Mouse (Mus musculus) forebrain, embryonic 12.5 days (tissue): ENCODE results near the gene Dst. TPM values are rescaled to one million over a fixed set of nuclear protein-coding genes. Genes with fewer than 3 reads are reported as not detected.
A peak's percentile ranks its signal among the peaks of the same experiment; 100 is the strongest.

Experiments used
- ATAC-seq: fragments of 200-750 bp; cut with Nextera tagmentation; 2 replicates; pipeline ENCODE4 v1.8.0; 2017; ENCODE audit warnings: moderate TSS enrichment; ENCODE audit not compliant: low FRiP score
- H3K27ac ChIP-seq: fragments of 300-500 bp; sonication (generic); 2 replicates; pipeline ENCODE4 v1.5.1; 2016; ENCODE audit warnings: mild to moderate bottlenecking
- H3K27me3 ChIP-seq: fragments of 300-500 bp; sonication (generic); 2 replicates; pipeline ENCODE4 v1.6.1; 2016; ENCODE audit warnings: mild to moderate bottlenecking
- H3K36me3 ChIP-seq: fragments of 300-500 bp; sonication (generic); replicated peaks from 2 replicates; pipeline ENCODE4 v1.6.1; 2016; ENCODE audit warnings: mild to moderate bottlenecking
- H3K4me1 ChIP-seq: fragments of 300-500 bp; sonication (generic); 2 replicates; pipeline ENCODE4 v1.6.1; 2016
- H3K4me2 ChIP-seq: fragments of 300-500 bp; sonication (generic); 2 replicates; pipeline ENCODE4 v1.6.1; 2016; ENCODE audit warnings: mild to moderate bottlenecking, moderate library complexity
- H3K4me3 ChIP-seq: fragments of 300-500 bp; sonication (generic); replicated peaks from 2 replicates; pipeline ENCODE4 v1.5.1; 2016; ENCODE audit warnings: mild to moderate bottlenecking
- H3K9ac ChIP-seq: fragments of 300-500 bp; sonication (generic); 2 replicates; pipeline ENCODE4 v1.6.1; 2016; ENCODE audit warnings: mild to moderate bottlenecking
- H3K9me3 ChIP-seq: fragments of 300-500 bp; sonication (generic); 2 replicates; pipeline ENCODE4 v1.6.1; 2016
- WGBS: fragments of 180-500 bp; shearing (Covaris S2); methylation state at CpG from one replicate; pipeline ENCODE4 v1.1.7; 2016; 5-methylcytosine and 5-hydroxymethylcytosine counted together
- polyA plus RNA-seq: library from polyadenylated mRNA; unstranded; fragments of >200 nt; fragmentation: Nextera tagmentation; extraction: Ambion mirVana; gene quantifications from 2 replicates; pipeline ENCODE4 v1.2.1, GENCODE M21; 2016

The Dst gene
- polyA plus RNA-seq, 1 experiment from 2014 or later: 30.8 TPM

GRCm38 (mm10) chr1:33900175-33900574, 7.8 kb upstream of the Dst start:
- Histone ChIP-seq H3K9me3 (no peaks in the 10 kb centered on the region), H3K9ac (no peak overlapping the region), H3K27ac (no peak overlapping the region), H3K4me1 (no peaks in the 10 kb centered on the region), H3K4me3 (no peak overlapping the region), H3K36me3 (no peaks in the 10 kb centered on the region), H3K4me2 (no peak overlapping the region), H3K27me3 (0 out of 2 replicates have a peak, but pooled peaks cover 9% of the 10 kb centered on the region)
- 93% methylated on average over 8 of the region's 8 CpGs for WGBS
- ATAC-seq: no peak

GRCm38 (mm10) chr1:33903587-33903986, 4.4 kb upstream of the Dst start:
- Histone ChIP-seq H3K36me3 (no peaks in the 10 kb centered on the region), H3K4me1 (peaks cover 8% of the 10 kb centered on the region), H3K4me3 (no peak overlapping the region), H3K9ac (no peak overlapping the region), H3K27ac (no peak overlapping the region), H3K27me3 (peaks cover 30% of the 10 kb centered on the region), H3K9me3 (no peaks in the 10 kb centered on the region), H3K4me2 (no peak overlapping the region)
- ATAC-seq: no peak
- 40% methylated on average over 9 of the region's 9 CpGs for WGBS

GRCm38 (mm10) chr1:33906216-33906615, 1.8 kb upstream of the Dst start:
- H3K9me3 ChIP-seq: no peaks in the 10 kb centered on the region
- H3K4me2 ChIP-seq: no peak overlapping the region
- ATAC-seq: no peak
- H3K27me3 ChIP-seq: peaks cover 43% of the 10 kb centered on the region
- no peaks in the 10 kb centered on the region for H3K36me3 ChIP-seq
- H3K4me3 ChIP-seq: no peak overlapping the region
- H3K9ac ChIP-seq: no peak overlapping the region
- 43% methylated on average over 10 of the region's 10 CpGs for WGBS
- peaks cover 14% of the 10 kb centered on the region for H3K4me1 ChIP-seq
- H3K27ac ChIP-seq: no peak overlapping the region

GRCm38 (mm10) chr1:33906927-33907326, 1.1 kb upstream of the Dst start:
- H3K4me3 ChIP-seq: peak overlapping the region; percentile 72
- no peak overlapping the region for H3K27ac ChIP-seq
- peaks cover 14% of the 10 kb centered on the region for H3K4me1 ChIP-seq
- peaks cover 43% of the 10 kb centered on the region for H3K27me3 ChIP-seq
- H3K4me2 ChIP-seq: peak overlapping the region; percentile 88
- peak; percentile 50; the same call in 1 of the 2 replicates for ATAC-seq
- no peaks in the 10 kb centered on the region for H3K9me3 ChIP-seq
- peak overlapping the region; percentile 67 for H3K9ac ChIP-seq
- 1% methylated on average over 20 of the region's 20 CpGs for WGBS
- H3K36me3 ChIP-seq: no peaks in the 10 kb centered on the region

- Histone ChIP-seq H3K4me2 (peak within 1 kb of the TSS; percentile 88), H3K4me1 (peaks cover 14% of the 10 kb centered on the region), H3K4me3 (peak within 1 kb of the TSS; percentile 72), H3K9me3 (no peaks in the 10 kb centered on the region), H3K36me3 (no peaks in the 10 kb centered on the region), H3K9ac (peak within 1 kb of the TSS; percentile 67), H3K27ac (peak within 1 kb of the TSS; percentile 53; the same call in 1 of the 2 replicates), H3K27me3 (peaks cover 43% of the 10 kb centered on the region)
- peak; percentile 90 for ATAC-seq
- WGBS: under 1% methylated on average over 81 of the region's 110 CpGs
These were observed 419 bp upstream of the Dst start, which contains the start of gene Bend6 for GRCm38 (mm10) chr1:33907421-33908190. Bend6 (minus strand) TSS chr1:33907816.

GRCm38 (mm10) chr1:33911589-33911988, 3.6 kb downstream of the Dst start:
- no peak overlapping the region for H3K9ac ChIP-seq
- H3K9me3 ChIP-seq: no peaks in the 10 kb centered on the region
- H3K36me3 ChIP-seq: 0 out of 2 replicates have a peak, but pooled peaks cover 7% of the 10 kb centered on the region
- no peak for ATAC-seq
- 80% methylated on average over 8 of the region's 8 CpGs for WGBS
- no peak overlapping the region for H3K27ac ChIP-seq
- H3K4me2 ChIP-seq: no peak overlapping the region
- H3K4me1 ChIP-seq: peaks cover 14% of the 10 kb centered on the region
- no peak overlapping the region for H3K4me3 ChIP-seq
- peaks cover 25% of the 10 kb centered on the region for H3K27me3 ChIP-seq

- Histone ChIP-seq H3K4me3 (no peak overlapping the region), H3K9me3 (no peaks in the 10 kb centered on the region), H3K36me3 (0 out of 2 replicates have a peak, but pooled peaks cover 7% of the 10 kb centered on the region), H3K4me1 (no peaks in the 10 kb centered on the region), H3K27ac (no peak overlapping the region), H3K27me3 (no peaks in the 10 kb centered on the region), H3K4me2 (no peak overlapping the region), H3K9ac (no peak overlapping the region)
- WGBS: 89% methylated on average over 5 of the region's 5 CpGs
- no peak for ATAC-seq
These were observed 8.5 kb downstream of the Dst start for GRCm38 (mm10) chr1:33916554-33916953.

- H3K27ac ChIP-seq: no peak overlapping the region
- no peaks in the 10 kb centered on the region for H3K27me3 ChIP-seq
- H3K9ac ChIP-seq: no peak overlapping the region
- WGBS: 78% methylated on average over 7 of the region's 7 CpGs
- H3K36me3 ChIP-seq: no peaks in the 10 kb centered on the region
- H3K4me2 ChIP-seq: no peak overlapping the region
- H3K9me3 ChIP-seq: no peaks in the 10 kb centered on the region
- no peak for ATAC-seq
- no peak overlapping the region for H3K4me3 ChIP-seq
- no peaks in the 10 kb centered on the region for H3K4me1 ChIP-seq
These were observed 14.9 kb downstream of the Dst start for GRCm38 (mm10) chr1:33922975-33923374.

GRCm38 (mm10) chr1:33925283-33925682, 17.3 kb downstream of the Dst start:
- H3K27ac ChIP-seq: no peak overlapping the region
- no peak overlapping the region for H3K4me3 ChIP-seq
- H3K4me2 ChIP-seq: no peak overlapping the region
- H3K4me1 ChIP-seq: no peaks in the 10 kb centered on the region
- WGBS: 88% methylated on average over 3 of the region's 3 CpGs
- no peak for ATAC-seq
- H3K27me3 ChIP-seq: no peaks in the 10 kb centered on the region
- H3K9me3 ChIP-seq: no peaks in the 10 kb centered on the region
- no peak overlapping the region for H3K9ac ChIP-seq
- no peaks in the 10 kb centered on the region for H3K36me3 ChIP-seq

GRCm38 (mm10) chr1:33927466-33927865, 19.4 kb downstream of the Dst start:
- no peaks in the 10 kb centered on the region for H3K9me3 ChIP-seq
- H3K27ac ChIP-seq: no peak overlapping the region
- ATAC-seq: no peak
- H3K4me2 ChIP-seq: no peak overlapping the region
- no peaks in the 10 kb centered on the region for H3K27me3 ChIP-seq
- peaks cover 9% of the 10 kb centered on the region; the same call in 1 of the 2 replicates for H3K4me1 ChIP-seq
- no peaks in the 10 kb centered on the region for H3K36me3 ChIP-seq
- no peak overlapping the region for H3K4me3 ChIP-seq
- no peak overlapping the region for H3K9ac ChIP-seq
- 95% methylated on average over 7 of the region's 7 CpGs for WGBS

GRCm38 (mm10) chr1:33931791-33932190, 23.8 kb downstream of the Dst start:
- no peak overlapping the region for H3K4me3 ChIP-seq
- WGBS: 64% methylated on average over 8 of the region's 8 CpGs
- H3K4me2 ChIP-seq: no peak overlapping the region
- H3K27ac ChIP-seq: no peak overlapping the region
- ATAC-seq: no peak
- H3K36me3 ChIP-seq: no peaks in the 10 kb centered on the region
- no peaks in the 10 kb centered on the region for H3K27me3 ChIP-seq
- no peaks in the 10 kb centered on the region for H3K9me3 ChIP-seq
- peaks cover 12% of the 10 kb centered on the region for H3K4me1 ChIP-seq
- no peak overlapping the region for H3K9ac ChIP-seq

- Histone ChIP-seq H3K4me1 (peaks cover 12% of the 10 kb centered on the region), H3K27ac (no peak overlapping the region), H3K27me3 (no peaks in the 10 kb centered on the region), H3K36me3 (no peaks in the 10 kb centered on the region), H3K4me2 (no peak overlapping the region), H3K9ac (no peak overlapping the region), H3K4me3 (no peak overlapping the region), H3K9me3 (no peaks in the 10 kb centered on the region)
- no peak for ATAC-seq
- 92% methylated on average over 3 of the region's 3 CpGs for WGBS
These were observed 24.2 kb downstream of the Dst start for GRCm38 (mm10) chr1:33932196-33932595.
